Comparison of ENCODE assay signal across 8 mouse cellular contexts in genomic region chr2:181153837-181154236, GRCm38 (mm10). TPM values are rescaled to one million over a fixed set of nuclear protein-coding genes. Genes with fewer than 3 reads are reported as not detected.
DNase-seq lines count a peak whose midpoint lies in the region; ATAC-seq and TF ChIP-seq lines count a peak whose summit lies in the region.

No protein-coding gene starts in this region.

- peak; percentile 45; the same call in 1 of the 2 replicates for TF ChIP-seq CTCF in olfactory bulb, adult 2 months (IDR thresholded peaks at IDR 0.05; ENCODE audit: insufficient read depth, low read depth, low read length)

- no peak overlapping the region for H3K4me3 ChIP-seq in heart, embryonic 14.5 days (ENCODE audit: control insufficient read depth in 1 of 2, insufficient read depth in 1 of 2, low read depth in 1 of 2, low read length in 2 of 2)
- H3K4me3 ChIP-seq in neural tube, embryonic 15.5 days (replicated peaks) = no peak overlapping the region
- H3K4me3 ChIP-seq in olfactory bulb, adult 2 months (ENCODE audit: insufficient read depth, low read depth, low read length) = no peak overlapping the region

- H3K9ac ChIP-seq in heart, embryonic 14.5 days (ENCODE audit: low read length) = no peak overlapping the region
- H3K9ac ChIP-seq in neural tube, embryonic 15.5 days (replicated peaks) = no peak overlapping the region

- H3K36me3 ChIP-seq in heart, embryonic 14.5 days (ENCODE audit: control insufficient read depth, insufficient read depth, low read length) = peaks cover 49% of the 10 kb centered on the region
- peaks cover 24% of the 10 kb centered on the region for H3K36me3 ChIP-seq in neural tube, embryonic 15.5 days

- whole genome bisulfite sequencing in heart, embryonic 14.5 days = 10% methylated on average over 1 of the region's 1 CpGs
- 4% methylated on average over 1 of the region's 1 CpGs for WGBS in neural tube, embryonic 15.5 days
- 10% methylated on average over 1 of the region's 1 CpGs for WGBS in olfactory bulb, adult 2 months

- H3K27ac ChIP-seq in heart, embryonic 14.5 days (replicated peaks in 1 of 2; ENCODE audit: control insufficient read depth in 1 of 2, insufficient read depth in 1 of 2, low read depth in 2 of 2, low read length in 2 of 2) = no peak overlapping the region
- H3K27ac ChIP-seq in neural tube, embryonic 15.5 days (replicated peaks) = no peak overlapping the region
- H3K27ac ChIP-seq in olfactory bulb, adult 2 months (ENCODE audit: insufficient read depth, low read depth, low read length) = no peak overlapping the region

- peaks cover 24% of the 10 kb centered on the region for H3K27me3 ChIP-seq in heart, embryonic 14.5 days (ENCODE audit: control insufficient read depth, insufficient read depth, low read length)
- H3K27me3 ChIP-seq in neural tube, embryonic 15.5 days (replicated peaks) = peaks cover 16% of the 10 kb centered on the region; the same call in 1 of the 2 replicates

- no peak for TF ChIP-seq POLR2A in olfactory bulb, adult 2 months (IDR thresholded peaks at IDR 0.05; ENCODE audit: insufficient read depth, low read depth, low read length)

- ATAC-seq in heart, embryonic 14.5 days (ENCODE audit: insufficient number of reproducible peaks, insufficient read depth, low FRiP score, low read depth) = no peak
- no peak for ATAC-seq in neural tube, embryonic 15.5 days (ENCODE audit: low FRiP score)

- no peak for DNase-seq in heart, adult 9 months (ENCODE audit: low spot score in 2 of 2)
- no peak for DNase-seq in neural tube, embryonic 10.5 days (ENCODE audit: extremely low spot score, low spot score)
- DNase-seq in cerebellum, adult 8-10 months = peak; percentile 67
- DNase-seq in urinary bladder, adult 18-20 months (ENCODE audit: low spot score in 2 of 2) = no peak
- DNase-seq in layer of hippocampus, adult 9-11 months = no peak

- H3K4me2 ChIP-seq in heart, embryonic 14.5 days (ENCODE audit: low read length) = peak overlapping the region; percentile 68; the same call in 1 of the 2 replicates
- peak overlapping the region; percentile 70; the same call in 1 of the 2 replicates for H3K4me2 ChIP-seq in neural tube, embryonic 15.5 days

- H3K4me1 ChIP-seq in heart, embryonic 14.5 days (ENCODE audit: control insufficient read depth in 2 of 2, insufficient read depth in 2 of 2, low read length in 2 of 2) = peaks cover 31 to 39% of the 10 kb centered on the region in 2 experiments
- H3K4me1 ChIP-seq in neural tube, embryonic 15.5 days = peaks cover 38% of the 10 kb centered on the region
- H3K4me1 ChIP-seq in olfactory bulb, adult 2 months (ENCODE audit: control insufficient read depth, insufficient read depth, low read length) = peaks cover 56% of the 10 kb centered on the region

- H3K9me3 ChIP-seq in heart, embryonic 14.5 days (ENCODE audit: control insufficient read depth, low read length) = no peaks in the 10 kb centered on the region
- no peaks in the 10 kb centered on the region for H3K9me3 ChIP-seq in neural tube, embryonic 15.5 days (replicated peaks)

RNA-seq across cellular contexts. Expression of gene Eef1a2, which starts 3.0 kb away (rescaled TPM):
- 22.6 and 24.7 TPM in 2 replicates for polyA plus RNA-seq in heart, embryonic 14.5 days (2014; fragmentation: Nextera tagmentation; extraction: Ambion mirVana)
- polyA plus RNA-seq in neural tube, embryonic 15.5 days (2015; fragmentation: Nextera tagmentation; extraction: Ambion mirVana) = 15.4 and 16.8 TPM in 2 replicates
- 147 TPM in 1 of 2 replicates, not detected in the other for polyA plus RNA-seq in olfactory bulb, adult 2 months (2012; ENCODE audit: insufficient read depth, insufficient read length, low replicate concordance, missing spikeins)

RNA-seq across cellular contexts. Expression of gene Kcnq2, which starts 18.7 kb away (rescaled TPM):
- 0.11 TPM in 1 of 2 replicates, not detected in the other for polyA plus RNA-seq in heart, embryonic 14.5 days (2014; fragmentation: Nextera tagmentation; extraction: Ambion mirVana)
- polyA plus RNA-seq in neural tube, embryonic 15.5 days (2015; fragmentation: Nextera tagmentation; extraction: Ambion mirVana) = 36.9 and 45.8 TPM in 2 replicates
- 209 TPM in 1 of 2 replicates, not detected in the other for polyA plus RNA-seq in olfactory bulb, adult 2 months (2012; ENCODE audit: insufficient read depth, insufficient read length, low replicate concordance, missing spikeins)

RNA-seq across cellular contexts. Expression of gene Ppdpf, which starts 33.2 kb away (rescaled TPM):
- 181 and 193 TPM in 2 replicates for polyA plus RNA-seq in heart, embryonic 14.5 days (2014; fragmentation: Nextera tagmentation; extraction: Ambion mirVana)
- 361 and 401 TPM in 2 replicates for polyA plus RNA-seq in neural tube, embryonic 15.5 days (2015; fragmentation: Nextera tagmentation; extraction: Ambion mirVana)
- not detected in 2 replicates for polyA plus RNA-seq in olfactory bulb, adult 2 months (2012; ENCODE audit: insufficient read depth, insufficient read length, low replicate concordance, missing spikeins)

RNA-seq across cellular contexts. Expression of gene Ptk6, which starts 48.8 kb away (rescaled TPM):
- not detected in 2 replicates for polyA plus RNA-seq in heart, embryonic 14.5 days (2014; fragmentation: Nextera tagmentation; extraction: Ambion mirVana)
- 0.05 TPM in 1 of 2 replicates, not detected in the other for polyA plus RNA-seq in neural tube, embryonic 15.5 days (2015; fragmentation: Nextera tagmentation; extraction: Ambion mirVana)
- polyA plus RNA-seq in olfactory bulb, adult 2 months (2012; ENCODE audit: insufficient read depth, insufficient read length, low replicate concordance, missing spikeins) = not detected in 2 replicates

RNA-seq across cellular contexts. Expression of gene Srms, which starts 59.1 kb away (rescaled TPM):
- polyA plus RNA-seq in heart, embryonic 14.5 days (2014; fragmentation: Nextera tagmentation; extraction: Ambion mirVana) = 0.08 and 0.09 TPM in 2 replicates
- 0.17 and 0.36 TPM in 2 replicates for polyA plus RNA-seq in neural tube, embryonic 15.5 days (2015; fragmentation: Nextera tagmentation; extraction: Ambion mirVana)
- not detected in 2 replicates for polyA plus RNA-seq in olfactory bulb, adult 2 months (2012; ENCODE audit: insufficient read depth, insufficient read length, low replicate concordance, missing spikeins)

Comparison
In these comparisons a context has a peak if more than half of its experiments do, and no peak if none do; other contexts are left out.
1. RNA of gene Kcnq2, which starts 18.7 kb away (polyA plus RNA-seq): 36.9 to 45.8 TPM in neural tube, embryonic 15.5 days and 209 TPM in olfactory bulb, adult 2 months; 0.11 TPM in heart, embryonic 14.5 days; every median in the first group is over 10 times any median in the second.